Mouse (Mus musculus) v-Abl transformed pro-B cells (cell line): ENCODE measurements around the gene Myo19.

ENCODE experiments used
- in situ Hi-C, 2 experiments: fragments of 400-800 bp; cut with MboI; formaldehyde crosslinking; loops; one replicate each; pipeline ENCODE4 v1.15.1; 2025; ENCODE audit not compliant: unreplicated experiment in 2 of 2

Gene Myo19

GRCm38 (mm10) chr11:84882346-84882745 is 2.4 kb downstream of the Myo19 start:
- in situ Hi-C loops, result loop anchor here in 1 of 2 experiments (5.0 kb wide), 1 partner anchor 35 kb away; the partner anchor contains the start of gene Znhit3

GRCm38 (mm10) chr11:84885238-84885637 is 5.3 kb downstream of the Myo19 start:
- in situ Hi-C loops, result no loop called here

GRCm38 (mm10) chr11:84886236-84886635 is 6.3 kb downstream of the Myo19 start:
- in situ Hi-C loops, result no loop called here

- in situ Hi-C loops, result no loop called here
Observed at GRCm38 (mm10) chr11:84886767-84887511, 7.0 kb downstream of the Myo19 start.

- in situ Hi-C loops, result no loop called here
Observed at GRCm38 (mm10) chr11:84888025-84888424, 8.1 kb downstream of the Myo19 start.

GRCm38 (mm10) chr11:84889492-84889891 is 9.5 kb downstream of the Myo19 start:
- in situ Hi-C loops, result no loop called here

GRCm38 (mm10) chr11:84891705-84892104 is 11.8 kb downstream of the Myo19 start:
- in situ Hi-C loops, result no loop called here

- in situ Hi-C loops, result no loop called here
Observed at GRCm38 (mm10) chr11:84893113-84893512, 13.2 kb downstream of the Myo19 start.

GRCm38 (mm10) chr11:84904597-84905144 is 24.7 kb downstream of the Myo19 start:
- in situ Hi-C loops, result no loop called here

- in situ Hi-C loops, result no loop called here
Observed at GRCm38 (mm10) chr11:84907081-84907480, 27.1 kb downstream of the Myo19 start.

- in situ Hi-C loops, result no loop called here
Observed at GRCm38 (mm10) chr11:84908480-84908879, 28.5 kb downstream of the Myo19 start.

- in situ Hi-C loops, result loop anchor here in 1 of 2 experiments (10.0 kb wide), 2 partner anchors 424 to 476 kb away; no protein-coding TSS in a partner anchor
Observed at GRCm38 (mm10) chr11:84910411-84910810, 30.5 kb downstream of the Myo19 start.

- in situ Hi-C loops, result loop anchor here (5.0 to 10.0 kb wide), 7 partner anchors 32 to 480 kb away; partner anchors contain the start of genes 1700125H20Rik (in 1 of the 2), Mrm1 (in 1 of the 2), Myo19 (in 1 of the 2) and Pigw (in 1 of the 2)
Observed at GRCm38 (mm10) chr11:84914673-84915072, 34.7 kb downstream of the Myo19 start.

GRCm38 (mm10) chr11:84916053-84916702 is 36.2 kb downstream of the Myo19 start, which contains the start of gene Znhit3:
Znhit3 (minus strand) TSS chr11:84916366.
- in situ Hi-C loops, result loop anchor here (5.0 to 10.0 kb wide), 7 partner anchors 34 to 481 kb away; partner anchors contain the start of genes 1700125H20Rik (in 1 of the 2), Mrm1 (in 1 of the 2), Myo19 (in 1 of the 2) and Pigw (in 1 of the 2)

GRCm38 (mm10) chr11:84916703-84917300 is 36.9 kb downstream of the Myo19 start:
- in situ Hi-C loops, result loop anchor here (5.0 to 10.0 kb wide), 7 partner anchors 35 to 482 kb away; partner anchors contain the start of genes 1700125H20Rik (in 1 of the 2), Mrm1 (in 1 of the 2), Myo19 (in 1 of the 2) and Pigw (in 1 of the 2)

- in situ Hi-C loops, result loop anchor here (5.0 to 10.0 kb wide), 7 partner anchors 36 to 484 kb away; partner anchors contain the start of genes 1700125H20Rik (in 1 of the 2), Mrm1 (in 1 of the 2), Myo19 (in 1 of the 2) and Pigw (in 1 of the 2)
Observed at GRCm38 (mm10) chr11:84918425-84918824, 38.5 kb downstream of the Myo19 start.

GRCm38 (mm10) chr11:84919276-84919675 is 39.3 kb downstream of the Myo19 start:
- in situ Hi-C loops, result loop anchor here (5.0 to 10.0 kb wide), 7 partner anchors 37 to 484 kb away; partner anchors contain the start of genes 1700125H20Rik (in 1 of the 2), Mrm1 (in 1 of the 2), Myo19 (in 1 of the 2) and Pigw (in 1 of the 2)

GRCm38 (mm10) chr11:84919951-84920350 is 40.0 kb downstream of the Myo19 start:
- in situ Hi-C loops, result loop anchor here (5.0 to 10.0 kb wide), 7 partner anchors 38 to 485 kb away; partner anchors contain the start of genes 1700125H20Rik (in 1 of the 2), Mrm1 (in 1 of the 2), Myo19 (in 1 of the 2) and Pigw (in 1 of the 2)

- in situ Hi-C loops, result no loop called here
Observed at GRCm38 (mm10) chr11:84920981-84921380, 41.0 kb downstream of the Myo19 start.

- in situ Hi-C loops, result no loop called here
Observed at GRCm38 (mm10) chr11:84932261-84932660, 52.3 kb downstream of the Myo19 start.
